Mouse (Mus musculus): ENCODE measurements around the gene Tmem50a. TPM values are rescaled to one million over a fixed set of nuclear protein-coding genes. Genes with fewer than 3 reads are reported as not detected.

Tmem50a gene
- polyA plus RNA-seq, 1 experiment from 2014 or later: 140 TPM

GRCm38 (mm10) chr4:134871950-134872349, 42.9 kb downstream of the Tmem50a start:
- H3K9me3 ChIP-seq (ENCODE audit: control insufficient read depth, low read length): no peaks in the 10 kb centered on the region
- no peak overlapping the region for H3K9ac ChIP-seq (ENCODE audit: low read depth, low read length)
- ATAC-seq (ENCODE audit: low read depth) (no peak), DNase-seq (ENCODE audit: low spot score) (no peak)
- 36% methylated on average over 2 of the region's 2 CpGs for WGBS
- H3K4me3 ChIP-seq (ENCODE audit: low read depth, low read length): no peak overlapping the region
- no peaks in the 10 kb centered on the region for H3K36me3 ChIP-seq (ENCODE audit: control insufficient read depth, insufficient read depth, low read length)
- no peak overlapping the region for H3K27ac ChIP-seq (replicated peaks; ENCODE audit: low read depth, low read length)
- peaks cover 17% of the 10 kb centered on the region for H3K27me3 ChIP-seq (replicated peaks; ENCODE audit: control insufficient read depth, insufficient read depth, low read length)
- H3K4me2 ChIP-seq (ENCODE audit: low read depth, low read length): no peak overlapping the region
- peaks cover 7% of the 10 kb centered on the region; the same call in 1 of the 2 replicates for H3K4me1 ChIP-seq (ENCODE audit: control insufficient read depth, insufficient read depth, low read length)

DNA sequence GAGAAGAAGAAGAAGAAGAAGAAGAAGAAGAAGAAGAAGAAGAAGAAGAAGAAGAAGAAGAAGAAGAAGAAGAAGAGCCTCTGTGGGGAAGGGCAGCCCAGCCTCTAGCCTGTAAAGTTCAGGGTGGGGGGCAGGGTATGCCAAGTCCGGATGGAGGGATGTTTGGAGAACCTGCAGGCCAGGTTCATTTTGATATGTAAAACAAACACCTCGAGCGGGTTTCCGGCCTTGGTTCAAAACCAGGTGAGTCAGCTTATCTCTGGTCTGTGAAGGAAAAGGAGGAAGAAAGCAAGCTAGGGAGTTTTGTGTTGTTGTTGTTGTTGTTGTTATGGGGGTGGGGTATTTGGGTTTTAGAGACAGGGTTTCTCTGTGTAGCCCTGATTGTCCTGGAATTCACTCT, 43.3 kb downstream of the Tmem50a start:
- Histone ChIP-seq H3K4me3 (ENCODE audit: low read depth, low read length) (no peak overlapping the region), H3K4me2 (ENCODE audit: low read depth, low read length) (no peak overlapping the region), H3K4me1 (ENCODE audit: control insufficient read depth, insufficient read depth, low read length) (peaks cover 7% of the 10 kb centered on the region; the same call in 1 of the 2 replicates), H3K9ac (ENCODE audit: low read depth, low read length) (no peak overlapping the region), H3K9me3 (ENCODE audit: control insufficient read depth, low read length) (no peaks in the 10 kb centered on the region), H3K36me3 (ENCODE audit: control insufficient read depth, insufficient read depth, low read length) (no peaks in the 10 kb centered on the region), H3K27me3 (replicated peaks; ENCODE audit: control insufficient read depth, insufficient read depth, low read length) (peaks cover 17% of the 10 kb centered on the region), H3K27ac (replicated peaks; ENCODE audit: low read depth, low read length) (no peak overlapping the region)
- DNase-seq (ENCODE audit: low spot score): no peak
- ATAC-seq (ENCODE audit: low read depth): no peak
- 42% methylated on average over 4 of the region's 4 CpGs for WGBS

DNA sequence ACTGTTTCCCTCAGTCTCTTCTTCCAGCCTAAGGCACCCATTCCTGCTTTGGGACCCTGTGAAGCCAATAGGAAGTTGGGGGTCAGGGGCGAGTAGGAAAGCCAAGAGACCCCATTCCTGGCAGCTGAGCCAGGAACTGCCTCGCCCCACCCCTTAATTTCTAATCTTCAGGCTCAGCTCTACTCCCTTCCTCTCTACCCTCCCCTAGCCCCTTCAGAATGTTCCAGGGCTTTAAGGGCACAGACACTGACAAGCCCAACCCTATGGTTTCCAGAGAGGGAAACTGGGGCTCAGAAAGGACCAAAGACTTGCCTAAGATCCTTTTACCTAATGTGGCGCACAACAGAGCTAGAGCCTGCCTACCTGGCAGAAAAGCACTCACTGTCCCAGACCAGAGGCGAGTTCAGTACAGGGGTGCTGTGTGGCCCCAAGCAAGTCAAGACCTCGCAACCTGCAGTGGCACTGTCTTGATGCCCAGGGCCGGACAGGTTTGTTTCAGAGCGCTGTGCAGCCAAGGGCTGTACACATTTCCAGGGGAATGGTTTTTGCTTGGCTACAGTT, 44.9 kb downstream of the Tmem50a start:
- Histone ChIP-seq H3K9ac (ENCODE audit: low read depth, low read length) (peak overlapping the region; percentile 43; the same call in 1 of the 2 replicates), H3K27me3 (replicated peaks; ENCODE audit: control insufficient read depth, insufficient read depth, low read length) (peaks cover 17% of the 10 kb centered on the region), H3K4me2 (ENCODE audit: low read depth, low read length) (peak overlapping the region; percentile 44), H3K27ac (replicated peaks; ENCODE audit: low read depth, low read length) (no peak overlapping the region), H3K9me3 (ENCODE audit: control insufficient read depth, low read length) (no peaks in the 10 kb centered on the region), H3K36me3 (ENCODE audit: control insufficient read depth, insufficient read depth, low read length) (no peaks in the 10 kb centered on the region), H3K4me1 (ENCODE audit: control insufficient read depth, insufficient read depth, low read length) (peaks cover 7% of the 10 kb centered on the region; the same call in 1 of the 2 replicates), H3K4me3 (ENCODE audit: low read depth, low read length) (peak overlapping the region; percentile 9; the same call in 1 of the 2 replicates)
- DNase-seq (ENCODE audit: low spot score): no peak
- WGBS: 47% methylated on average over 7 of the region's 7 CpGs
- no peak for ATAC-seq (ENCODE audit: low read depth)

GRCm38 (mm10) chr4:134869068-134869730, 45.6 kb downstream of the Tmem50a start:
- Histone ChIP-seq H3K36me3 (ENCODE audit: control insufficient read depth, insufficient read depth, low read length) (no peaks in the 10 kb centered on the region), H3K27ac (replicated peaks; ENCODE audit: low read depth, low read length) (no peak overlapping the region), H3K4me2 (ENCODE audit: low read depth, low read length) (peak overlapping the region; percentile 44), H3K4me3 (ENCODE audit: low read depth, low read length) (peak overlapping the region; percentile 9; the same call in 1 of the 2 replicates), H3K4me1 (ENCODE audit: control insufficient read depth, insufficient read depth, low read length) (peaks cover 7% of the 10 kb centered on the region; the same call in 1 of the 2 replicates), H3K9me3 (ENCODE audit: control insufficient read depth, low read length) (no peaks in the 10 kb centered on the region), H3K27me3 (replicated peaks; ENCODE audit: control insufficient read depth, insufficient read depth, low read length) (peaks cover 17% of the 10 kb centered on the region), H3K9ac (ENCODE audit: low read depth, low read length) (peak overlapping the region; percentile 43; the same call in 1 of the 2 replicates)
- WGBS: 10% methylated on average over 16 of the region's 16 CpGs
- ATAC-seq (ENCODE audit: low read depth) (no peak; the same call in 1 of the 2 replicates), DNase-seq (ENCODE audit: low spot score) (no peak)

DNA sequence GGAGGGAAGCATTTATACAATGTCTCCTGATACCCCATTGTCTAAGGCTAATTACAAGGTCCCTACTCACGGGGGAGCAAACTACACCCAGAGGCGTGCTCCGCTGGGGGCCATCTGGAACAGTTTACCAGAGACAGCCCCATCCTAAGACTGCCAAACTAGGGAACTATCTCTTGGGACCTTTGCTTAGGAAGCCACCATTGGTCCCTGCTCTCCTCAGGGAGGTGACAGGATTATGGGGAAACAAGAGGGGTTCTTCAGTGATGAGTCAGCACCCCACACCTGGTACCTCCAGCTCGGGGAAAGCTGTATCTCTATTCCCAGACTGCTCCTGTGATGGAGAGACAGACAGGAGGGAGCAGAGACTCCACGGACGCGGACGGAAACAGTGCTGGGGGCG, 46.3 kb downstream of the Tmem50a start:
- Histone ChIP-seq H3K4me1 (ENCODE audit: control insufficient read depth, insufficient read depth, low read length) (peaks cover 7% of the 10 kb centered on the region; the same call in 1 of the 2 replicates), H3K27ac (replicated peaks; ENCODE audit: low read depth, low read length) (no peak overlapping the region), H3K9ac (ENCODE audit: low read depth, low read length) (no peak overlapping the region), H3K9me3 (ENCODE audit: control insufficient read depth, low read length) (no peaks in the 10 kb centered on the region), H3K36me3 (ENCODE audit: control insufficient read depth, insufficient read depth, low read length) (no peaks in the 10 kb centered on the region), H3K4me2 (ENCODE audit: low read depth, low read length) (no peak overlapping the region), H3K4me3 (ENCODE audit: low read depth, low read length) (no peak overlapping the region), H3K27me3 (replicated peaks; ENCODE audit: control insufficient read depth, insufficient read depth, low read length) (peaks cover 17% of the 10 kb centered on the region)
- 21% methylated on average over 8 of the region's 9 CpGs for WGBS
- ATAC-seq (ENCODE audit: low read depth): peak; percentile 73; the same call in 1 of the 2 replicates
- peak; percentile 62 for DNase-seq (ENCODE audit: low spot score)

- Histone ChIP-seq H3K27me3 (replicated peaks; ENCODE audit: control insufficient read depth, insufficient read depth, low read length) (peaks cover 17% of the 10 kb centered on the region), H3K4me1 (ENCODE audit: control insufficient read depth, insufficient read depth, low read length) (peaks cover 7% of the 10 kb centered on the region; the same call in 1 of the 2 replicates)
Observed at GRCm38 (mm10) chr4:134868065-134868464, 46.8 kb downstream of the Tmem50a start.

GRCm38 (mm10) chr4:134867661-134868060, 47.2 kb downstream of the Tmem50a start:
- ATAC-seq (ENCODE audit: low read depth): no peak
- Histone ChIP-seq H3K9me3 (ENCODE audit: control insufficient read depth, low read length) (no peaks in the 10 kb centered on the region), H3K27me3 (replicated peaks; ENCODE audit: control insufficient read depth, insufficient read depth, low read length) (peaks cover 17% of the 10 kb centered on the region), H3K36me3 (ENCODE audit: control insufficient read depth, insufficient read depth, low read length) (no peaks in the 10 kb centered on the region), H3K9ac (ENCODE audit: low read depth, low read length) (no peak overlapping the region), H3K4me1 (ENCODE audit: control insufficient read depth, insufficient read depth, low read length) (peaks cover 7% of the 10 kb centered on the region; the same call in 1 of the 2 replicates), H3K4me3 (ENCODE audit: low read depth, low read length) (no peak overlapping the region), H3K4me2 (ENCODE audit: low read depth, low read length) (no peak overlapping the region), H3K27ac (replicated peaks; ENCODE audit: low read depth, low read length) (no peak overlapping the region)
- 91% methylated on average over 8 of the region's 8 CpGs for WGBS
- DNase-seq (ENCODE audit: low spot score): no peak

More at GRCm38 (mm10) chr4:134868065-134868464, 46.8 kb downstream of the Tmem50a start:
- Histone ChIP-seq H3K4me3 (ENCODE audit: low read depth, low read length) (no peak overlapping the region), H3K9ac (ENCODE audit: low read depth, low read length) (no peak overlapping the region), H3K4me2 (ENCODE audit: low read depth, low read length) (no peak overlapping the region), H3K36me3 (ENCODE audit: control insufficient read depth, insufficient read depth, low read length) (no peaks in the 10 kb centered on the region), H3K27ac (replicated peaks; ENCODE audit: low read depth, low read length) (no peak overlapping the region), H3K9me3 (ENCODE audit: control insufficient read depth, low read length) (no peaks in the 10 kb centered on the region)
- WGBS: 87% methylated on average over 10 of the region's 10 CpGs
- DNase-seq (ENCODE audit: low spot score) (no peak), ATAC-seq (ENCODE audit: low read depth) (no peak)

GRCm38 (mm10) chr4:134867213-134867612, 47.6 kb downstream of the Tmem50a start:
- H3K27ac ChIP-seq (replicated peaks; ENCODE audit: low read depth, low read length): no peak overlapping the region
- H3K36me3 ChIP-seq (ENCODE audit: control insufficient read depth, insufficient read depth, low read length): no peaks in the 10 kb centered on the region
- H3K4me2 ChIP-seq (ENCODE audit: low read depth, low read length): no peak overlapping the region
- DNase-seq (ENCODE audit: low spot score): no peak
- no peak overlapping the region for H3K9ac ChIP-seq (ENCODE audit: low read depth, low read length)
- no peak overlapping the region for H3K4me3 ChIP-seq (ENCODE audit: low read depth, low read length)
- peaks cover 17% of the 10 kb centered on the region for H3K27me3 ChIP-seq (replicated peaks; ENCODE audit: control insufficient read depth, insufficient read depth, low read length)
- H3K4me1 ChIP-seq (ENCODE audit: control insufficient read depth, insufficient read depth, low read length): peaks cover 7% of the 10 kb centered on the region; the same call in 1 of the 2 replicates
- no peak for ATAC-seq (ENCODE audit: low read depth)
- H3K9me3 ChIP-seq (ENCODE audit: control insufficient read depth, low read length): no peaks in the 10 kb centered on the region
- WGBS: 88% methylated on average over 8 of the region's 8 CpGs
